Mouse (Mus musculus) c-Kit-negative CD71-positive TER-119-positive erythroid progenitor cells, embryonic 14.5 days (primary cell): Measurements from ENCODE around the gene Ecel1.

ENCODE experiments used
- DNase-seq: peaks from one replicate; pipeline ENCODE4 v3.0.0-alpha.2; 2013; ENCODE audit warnings: low read depth, low spot score

Gene Ecel1

GRCm38 (mm10) chr1:87156199-87156587, at the start of gene Ecel1:
Ecel1 (minus strand) TSS chr1:87156521.
- no peak for DNase-seq

GRCm38 (mm10) chr1:87205502-87205901, 49.2 kb upstream of the Ecel1 start:
- no peak for DNase-seq

GRCm38 (mm10) chr1:87205038-87205437, 48.7 kb upstream of the Ecel1 start:
- no peak for DNase-seq

GRCm38 (mm10) chr1:87204465-87204864, 48.1 kb upstream of the Ecel1 start, which contains the start of gene Chrng:
Chrng (plus strand) TSS chr1:87204657.
- no peak for DNase-seq

GRCm38 (mm10) chr1:87203779-87204178, 47.5 kb upstream of the Ecel1 start:
- DNase-seq: no peak

GRCm38 (mm10) chr1:87201848-87202247, 45.5 kb upstream of the Ecel1 start:
- no peak for DNase-seq

- DNase-seq: no peak
These were observed 44.5 kb upstream of the Ecel1 start for GRCm38 (mm10) chr1:87200811-87201210.

- DNase-seq: no peak
These were observed 42.1 kb upstream of the Ecel1 start for GRCm38 (mm10) chr1:87198119-87199065.

- no peak for DNase-seq
These were observed 41.0 kb upstream of the Ecel1 start for GRCm38 (mm10) chr1:87197296-87197695.

- no peak for DNase-seq
These were observed 34.1 kb upstream of the Ecel1 start, which contains the start of gene Chrnd for GRCm38 (mm10) chr1:87190429-87190828. Chrnd (plus strand) TSS chr1:87190607.

- peak; percentile 17 for DNase-seq
These were observed 30.7 kb upstream of the Ecel1 start for GRCm38 (mm10) chr1:87187037-87187355.

- DNase-seq: no peak
These were observed 30.1 kb upstream of the Ecel1 start for GRCm38 (mm10) chr1:87186261-87187036.

GRCm38 (mm10) chr1:87185526-87185925, 29.2 kb upstream of the Ecel1 start:
- DNase-seq: no peak

GRCm38 (mm10) chr1:87184751-87185139, 28.4 kb upstream of the Ecel1 start:
- peak; percentile 19 for DNase-seq

GRCm38 (mm10) chr1:87183998-87184750, 27.9 kb upstream of the Ecel1 start:
- no peak for DNase-seq

GRCm38 (mm10) chr1:87183013-87183412, 26.7 kb upstream of the Ecel1 start, which contains the start of gene Prss56:
Prss56 (plus strand) TSS chr1:87183313.
- no peak for DNase-seq

GRCm38 (mm10) chr1:87180896-87181295, 24.6 kb upstream of the Ecel1 start:
- no peak for DNase-seq

- DNase-seq: no peak
These were observed 19.6 kb upstream of the Ecel1 start for GRCm38 (mm10) chr1:87175852-87176292.

- DNase-seq: no peak
These were observed 18.0 kb upstream of the Ecel1 start for GRCm38 (mm10) chr1:87174006-87174955.

- DNase-seq: no peak
These were observed 16.0 kb upstream of the Ecel1 start for GRCm38 (mm10) chr1:87172316-87172715.

- no peak for DNase-seq
These were observed 15.0 kb upstream of the Ecel1 start for GRCm38 (mm10) chr1:87171312-87171711.
